Mouse (Mus musculus): ENCODE measurements around the gene Ms4a10.

The Ms4a10 gene

GRCm38 (mm10) chr19:10974238-10974865 is at the start of gene Ms4a10:
TSS of gene Ms4a10 (minus strand) at chr19:10974670.
- DNase-seq = peak; percentile 16

DNA sequence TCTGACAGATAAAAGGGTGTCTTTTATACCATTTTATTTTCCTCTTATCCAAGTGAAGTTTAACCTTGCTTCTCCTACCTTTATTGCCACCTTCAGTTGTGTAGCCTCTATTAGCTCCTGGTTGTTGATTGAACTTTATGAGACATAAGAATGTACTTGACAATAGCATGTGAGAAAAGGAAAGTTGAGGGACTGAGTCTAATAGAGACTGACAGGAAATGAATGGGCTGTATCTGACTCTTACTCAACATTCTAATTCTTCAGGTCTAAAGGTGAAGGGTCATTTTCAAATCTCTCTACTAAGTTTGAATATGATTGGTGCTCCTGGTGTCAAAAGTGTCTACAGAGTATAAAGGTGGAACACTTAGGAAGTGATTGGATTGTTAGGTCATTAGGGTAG is 47.9 kb upstream of the Ms4a10 start:
- no peak for DNase-seq

GRCm38 (mm10) chr19:11017891-11018290 is 43.4 kb upstream of the Ms4a10 start, which contains the start of gene Ms4a18:
TSS of gene Ms4a18 (minus strand) at chr19:11018031.
- no peak for DNase-seq

- DNase-seq = no peak
Observed at GRCm38 (mm10) chr19:11017251-11017650, 42.8 kb upstream of the Ms4a10 start.

- no peak for DNase-seq
Observed at GRCm38 (mm10) chr19:11015998-11016397, 41.5 kb upstream of the Ms4a10 start.

DNA sequence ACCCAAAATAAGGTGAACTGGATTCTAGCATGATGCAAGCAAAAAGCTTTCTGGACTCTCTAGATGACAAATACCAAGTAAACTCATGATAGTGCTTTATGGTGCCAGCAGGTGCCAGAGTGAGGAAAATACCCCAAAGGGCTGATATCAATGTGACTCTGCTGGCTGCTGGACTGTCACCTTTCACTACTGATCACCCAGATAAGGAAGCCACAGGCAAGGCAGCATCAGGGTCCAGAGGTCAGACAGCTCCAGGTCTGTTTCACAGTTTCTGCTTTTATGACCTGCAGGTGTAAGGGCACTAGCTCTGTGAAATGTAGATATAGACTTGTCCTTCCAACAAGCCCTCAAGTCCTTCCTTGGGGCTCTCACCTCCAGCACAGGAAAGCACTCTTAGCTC is 41.0 kb upstream of the Ms4a10 start:
- no peak for DNase-seq

- DNase-seq = no peak
Observed at GRCm38 (mm10) chr19:10993150-10993549, 18.7 kb upstream of the Ms4a10 start, which contains the start of gene Ms4a15. TSS of gene Ms4a15 (minus strand) at chr19:10993250.

DNA sequence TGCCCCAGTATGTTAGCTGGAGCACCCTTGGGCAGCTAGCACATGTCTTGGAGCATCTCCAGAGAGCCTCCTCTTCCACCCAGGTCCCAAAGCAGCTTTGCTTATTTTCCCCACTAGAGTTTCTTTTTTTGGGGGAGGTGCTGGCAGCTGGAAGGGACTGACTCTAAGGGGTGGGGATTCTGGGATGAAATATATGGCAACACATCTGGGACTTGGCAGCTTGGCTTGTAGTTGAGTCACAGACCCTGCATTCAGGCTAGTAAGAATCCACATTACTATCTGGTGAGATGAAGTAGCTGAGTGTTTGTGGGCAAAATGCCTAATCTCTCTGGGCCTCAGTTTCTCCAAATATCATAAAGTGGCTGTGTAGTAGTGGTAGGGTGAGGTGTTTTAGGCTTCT is 17.4 kb upstream of the Ms4a10 start:
- DNase-seq = no peak

DNA sequence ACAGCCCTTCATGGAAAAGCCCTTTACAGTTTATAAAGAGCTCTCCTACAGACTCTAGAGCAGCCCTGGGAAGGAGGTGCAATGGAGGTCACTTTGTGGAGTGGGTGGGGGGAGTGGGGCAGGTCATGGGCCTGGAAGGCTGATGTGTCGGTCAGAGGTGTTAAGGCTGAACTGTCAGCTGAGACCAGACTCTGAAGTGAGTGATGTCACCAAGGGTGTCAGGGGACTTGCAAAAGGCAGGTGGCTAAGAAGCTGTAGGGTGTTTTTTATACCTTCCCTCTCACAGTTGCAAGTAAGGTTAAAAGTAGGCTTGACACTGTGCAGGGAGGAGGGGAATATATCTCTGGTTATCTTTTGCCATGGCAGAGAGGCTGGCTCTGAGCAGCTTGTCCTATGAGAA is 16.3 kb upstream of the Ms4a10 start:
- no peak for DNase-seq

- no peak for DNase-seq
Observed at GRCm38 (mm10) chr19:10988563-10988962, 14.1 kb upstream of the Ms4a10 start.

GRCm38 (mm10) chr19:10985889-10986288 is 11.4 kb upstream of the Ms4a10 start:
- no peak for DNase-seq

DNA sequence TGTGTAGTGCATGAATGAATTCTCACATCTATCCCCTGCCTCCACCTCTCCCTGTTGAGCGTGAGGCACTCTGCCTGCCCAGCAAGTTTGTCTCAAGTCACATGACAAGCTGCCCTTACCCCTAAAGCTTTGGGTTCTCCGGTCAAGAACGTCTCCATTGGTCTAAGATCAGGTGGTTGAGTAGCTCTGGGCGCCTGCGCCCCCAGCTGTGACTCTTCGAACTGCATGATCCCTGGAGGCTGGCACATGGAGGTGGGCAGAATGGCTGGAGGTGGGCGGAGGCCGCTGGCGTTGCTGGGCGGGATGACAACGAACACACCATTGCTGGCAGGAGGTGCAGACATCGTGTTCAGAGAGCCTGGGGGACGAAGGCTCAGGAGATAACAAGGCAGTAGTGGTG is 10.1 kb upstream of the Ms4a10 start:
- DNase-seq = no peak

- DNase-seq = peak; percentile 50
Observed at GRCm38 (mm10) chr19:10983146-10983545, 8.7 kb upstream of the Ms4a10 start.

DNA sequence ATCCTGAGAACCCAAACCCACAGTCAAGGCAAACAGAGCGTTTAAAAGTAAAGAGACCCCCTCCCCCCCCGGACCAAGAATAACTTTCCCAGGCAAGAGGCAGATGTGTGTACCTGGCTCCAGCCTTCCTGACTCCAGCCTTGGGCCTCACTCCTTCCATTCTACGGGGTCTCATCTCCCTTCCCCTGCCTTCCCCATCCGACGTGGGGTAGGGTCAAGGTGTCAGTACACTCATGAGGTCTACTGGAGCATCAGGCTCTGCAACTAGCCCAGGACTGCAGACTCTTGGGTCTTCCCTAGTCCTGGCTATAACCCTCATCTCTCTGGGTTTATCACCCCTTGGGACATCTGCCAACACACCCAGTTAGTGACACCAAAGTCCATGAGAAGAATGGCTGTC is 5.7 kb upstream of the Ms4a10 start:
- DNase-seq = no peak

GRCm38 (mm10) chr19:10979184-10980168 is 5.0 kb upstream of the Ms4a10 start:
- DNase-seq = peak; percentile 81

- DNase-seq = no peak
Observed at GRCm38 (mm10) chr19:10976318-10976717, 1.8 kb upstream of the Ms4a10 start.

GRCm38 (mm10) chr19:10975187-10975586 is 717 bp upstream of the Ms4a10 start:
- no peak for DNase-seq

DNA sequence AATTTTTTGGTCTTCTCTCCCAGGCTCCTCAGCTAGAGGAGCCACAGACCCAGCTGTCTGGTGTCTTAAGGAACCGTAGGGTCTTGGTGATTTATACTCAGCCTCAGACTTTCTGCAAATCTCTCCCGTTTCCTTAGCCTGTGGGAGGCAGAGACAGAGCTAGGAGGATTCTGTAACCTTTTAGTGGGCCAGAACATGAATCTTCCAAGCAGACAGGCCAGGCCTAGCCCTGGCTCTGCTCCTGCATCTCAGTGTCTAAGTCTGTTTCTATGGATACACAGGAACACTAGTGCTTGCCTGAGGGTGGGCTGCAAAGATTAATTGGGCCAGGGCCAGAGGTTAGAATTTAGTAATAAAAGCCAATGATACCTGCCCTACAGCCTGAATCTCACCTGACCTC is 1.3 kb downstream of the Ms4a10 start:
- peak; percentile 26 for DNase-seq

GRCm38 (mm10) chr19:10972660-10973059 is 1.8 kb downstream of the Ms4a10 start:
- DNase-seq = no peak

- no peak for DNase-seq
Observed at GRCm38 (mm10) chr19:10970457-10970856, 4.0 kb downstream of the Ms4a10 start.

DNA sequence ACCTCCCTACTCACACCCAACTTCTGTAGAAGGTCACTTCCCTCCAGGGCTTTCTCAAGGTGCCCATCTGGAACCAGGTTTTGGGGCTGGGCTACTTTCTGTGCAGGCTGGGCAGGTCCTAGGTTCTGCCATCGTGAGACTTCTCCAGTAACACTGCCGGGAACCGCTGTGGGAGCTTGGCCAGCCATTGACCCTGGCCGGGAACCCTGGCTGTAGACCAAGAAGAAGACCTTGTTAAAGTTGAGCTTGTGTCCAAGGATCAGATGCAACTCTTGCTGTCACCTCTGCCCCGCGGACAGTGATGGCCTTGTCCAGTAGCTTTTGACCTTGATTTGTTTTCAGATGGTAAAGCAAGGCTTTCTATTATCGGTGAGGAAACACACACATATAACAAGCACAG is 5.9 kb downstream of the Ms4a10 start:
- DNase-seq = no peak

DNA sequence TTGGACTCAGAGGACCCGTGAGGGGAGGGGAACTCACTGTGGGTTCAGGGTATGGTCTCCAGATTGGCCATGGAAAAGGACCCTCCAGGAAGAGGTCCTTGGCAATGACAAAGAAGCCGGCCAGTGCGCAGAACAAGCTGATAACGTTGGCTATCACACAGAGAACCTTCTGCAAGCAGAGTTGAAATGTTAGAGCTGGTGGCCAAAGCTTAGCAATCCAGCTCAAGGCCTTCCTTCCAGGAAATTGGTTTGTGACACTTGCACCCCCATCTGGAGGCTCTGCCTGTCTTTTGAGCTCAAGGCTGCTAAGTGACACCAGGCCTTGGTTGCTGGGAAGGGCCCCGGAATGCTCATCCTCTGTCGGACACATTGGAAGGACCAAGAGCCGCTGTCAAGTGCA is 8.7 kb downstream of the Ms4a10 start:
- DNase-seq = no peak

DNA sequence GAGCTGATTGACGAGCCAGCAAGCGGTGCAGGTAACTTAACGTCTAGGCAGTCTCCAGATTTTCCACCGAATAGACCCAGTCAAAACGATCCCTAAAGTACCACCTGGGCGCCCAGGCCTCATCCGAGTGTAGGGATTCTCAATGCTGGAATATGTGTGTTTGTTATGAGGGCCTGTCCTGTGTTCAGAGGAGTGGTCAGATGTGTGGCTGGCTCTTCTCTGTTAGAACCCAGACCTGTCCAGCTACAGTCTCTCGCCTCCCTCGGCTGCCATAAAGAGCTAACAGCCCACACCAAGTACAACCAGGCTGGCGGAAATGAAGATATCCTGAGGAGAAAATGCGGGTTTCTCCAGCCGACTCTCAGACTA is 14.5 kb downstream of the Ms4a10 start:
- DNase-seq = no peak

All from embryo, embryonic 11 days (tissue).